Mouse (Mus musculus) forebrain, embryonic 16.5 days (tissue): Measurements from ENCODE around the gene Stat5a. TPM values are rescaled to one million over a fixed set of nuclear protein-coding genes. Genes with fewer than 3 reads are reported as not detected.

Experiments
- ATAC-seq: fragments of 200-750 bp; cut with Nextera tagmentation; 2 replicates; pipeline ENCODE4 v1.8.0; 2017; ENCODE audit warnings: mild to moderate bottlenecking, moderate library complexity
- H3K27ac ChIP-seq: fragments of 300-500 bp; sonication (generic); 2 replicates; pipeline ENCODE4 v1.5.1; 2014; ENCODE audit warnings: low read length, control low read depth
- H3K27me3 ChIP-seq: fragments of 300-500 bp; sonication (generic); replicated peaks from 2 replicates; pipeline ENCODE4 v1.6.1; 2014; ENCODE audit warnings: low read length; ENCODE audit not compliant: control insufficient read depth, insufficient read depth
- H3K36me3 ChIP-seq: fragments of 300-500 bp; sonication (generic); 2 replicates; pipeline ENCODE4 v1.6.1; 2014; ENCODE audit not compliant: control insufficient read depth, insufficient read depth
- H3K4me1 ChIP-seq: fragments of 300-500 bp; sonication (generic); replicated peaks from 2 replicates; pipeline ENCODE4 v1.6.1; 2014; ENCODE audit warnings: low read length; ENCODE audit not compliant: control insufficient read depth, insufficient read depth
- H3K4me2 ChIP-seq: fragments of 300-500 bp; sonication (generic); 2 replicates; pipeline ENCODE4 v1.6.1; 2014; ENCODE audit warnings: mild to moderate bottlenecking, low read length, control low read depth
- H3K4me3 ChIP-seq: fragments of 300-500 bp; sonication (generic); replicated peaks from 2 replicates; pipeline ENCODE4 v1.5.1; 2014; ENCODE audit warnings: mild to moderate bottlenecking, low read length, control low read depth
- H3K9ac ChIP-seq: fragments of 300-500 bp; sonication (generic); replicated peaks from 2 replicates; pipeline ENCODE4 v1.6.1; 2014; ENCODE audit warnings: low read depth, low read length, control low read depth
- H3K9me3 ChIP-seq: fragments of 300-500 bp; sonication (generic); 2 replicates; pipeline ENCODE4 v1.6.1; 2016; ENCODE audit warnings: low read length; ENCODE audit not compliant: control insufficient read depth
- WGBS: fragments of 180-500 bp; shearing (Covaris S2); extraction: QIAGEN DNeasy Blood & Tissue Kit; methylation state at CpG from one replicate; pipeline ENCODE4 v1.1.7; 2014; 5-methylcytosine and 5-hydroxymethylcytosine counted together
- polyA plus RNA-seq: library from polyadenylated mRNA; unstranded; fragments of >200 nt; fragmentation: Nextera tagmentation; extraction: Ambion mirVana; gene quantifications from 2 replicates; pipeline ENCODE4 v1.2.1, GENCODE M21; 2015

Stat5a gene
- polyA plus RNA-seq, 1 experiment from 2014 or later, result 1.0 TPM

DNA sequence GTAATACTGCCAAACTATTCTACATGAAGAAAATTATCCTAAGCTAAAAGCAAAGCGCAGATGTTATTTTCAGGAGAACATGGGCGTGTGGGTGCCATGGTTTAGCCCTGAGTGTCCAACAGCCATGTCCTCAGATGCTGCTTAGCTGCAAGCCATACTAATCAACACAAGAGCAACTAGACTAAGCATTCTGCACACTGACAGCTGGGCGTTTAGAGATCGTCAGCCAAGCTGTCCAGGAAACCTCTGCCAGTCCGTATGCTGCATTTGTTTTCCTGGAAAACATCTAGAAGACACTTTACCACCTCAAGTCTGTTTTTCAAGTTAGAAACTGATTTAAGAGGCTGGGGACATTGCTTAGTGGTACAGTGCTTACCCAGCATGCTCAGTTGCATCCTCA lies 55.3 kb downstream of the Stat5a start:
- Histone ChIP-seq H3K9me3 (0 out of 2 replicates have a peak, but pooled peaks cover 2% of the 10 kb centered on the region), H3K4me3 (no peak overlapping the region), H3K27me3 (no peaks in the 10 kb centered on the region), H3K27ac (no peak overlapping the region), H3K4me1 (no peaks in the 10 kb centered on the region), H3K9ac (no peak overlapping the region), H3K36me3 (no peaks in the 10 kb centered on the region), H3K4me2 (no peak overlapping the region)
- WGBS, result 75% methylated on average over 5 of the region's 5 CpGs
- no peak for ATAC-seq

DNA sequence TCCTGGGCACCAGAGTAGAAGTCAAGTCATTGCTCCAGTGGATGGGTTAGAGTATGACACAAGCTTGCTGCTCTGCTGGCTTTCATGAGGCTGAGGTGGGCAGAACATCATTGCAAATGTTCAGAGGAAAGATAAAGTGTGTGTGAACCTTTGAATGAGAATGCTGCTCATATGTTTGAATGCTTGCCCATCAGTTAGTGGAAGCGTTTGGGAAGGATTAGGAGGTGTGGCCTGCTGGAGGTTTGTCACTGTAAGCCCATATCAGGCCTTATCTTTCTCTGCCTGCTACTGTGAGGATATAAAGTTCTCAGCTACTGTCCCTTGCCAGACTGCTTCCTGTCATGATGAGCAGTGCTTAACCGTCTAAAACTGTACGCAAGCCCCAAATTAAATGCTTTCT lies 55.9 kb downstream of the Stat5a start:
- no peaks in the 10 kb centered on the region for H3K27me3 ChIP-seq
- no peak overlapping the region for H3K4me2 ChIP-seq
- no peak overlapping the region for H3K27ac ChIP-seq
- H3K4me1 ChIP-seq, result no peaks in the 10 kb centered on the region
- 97% methylated on average over 3 of the region's 3 CpGs for WGBS
- H3K9me3 ChIP-seq, result 0 out of 2 replicates have a peak, but pooled peaks cover 2% of the 10 kb centered on the region
- no peak overlapping the region for H3K9ac ChIP-seq
- H3K4me3 ChIP-seq, result no peak overlapping the region
- ATAC-seq, result no peak
- H3K36me3 ChIP-seq, result no peaks in the 10 kb centered on the region

DNA sequence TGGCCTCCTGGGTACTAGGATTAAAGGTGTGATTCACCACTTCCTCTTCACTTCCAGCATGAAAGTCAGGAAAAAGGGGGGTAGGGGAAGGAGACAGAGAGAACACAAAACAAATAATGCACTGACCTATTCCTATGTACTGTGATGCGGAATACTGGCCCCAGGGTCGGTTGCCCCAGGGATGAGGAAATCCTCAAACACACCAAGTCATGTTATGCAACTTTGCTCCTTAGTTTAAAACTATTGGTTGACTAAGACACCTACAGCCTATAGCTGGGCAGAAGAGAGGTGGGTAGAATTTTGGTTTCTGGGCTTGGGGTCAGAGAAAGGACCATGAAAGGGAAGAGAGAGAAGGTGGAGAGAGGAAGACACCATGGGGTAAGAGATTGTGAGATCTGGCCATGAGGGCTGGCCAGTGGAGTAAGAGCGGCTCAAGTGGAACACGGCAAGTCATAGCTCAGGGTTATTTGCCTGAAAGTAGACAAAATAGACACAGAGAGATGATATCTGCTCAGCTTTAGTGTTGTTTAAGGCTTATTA lies 57.4 kb downstream of the Stat5a start:
- Histone ChIP-seq H3K4me1 (no peaks in the 10 kb centered on the region), H3K27me3 (no peaks in the 10 kb centered on the region), H3K4me2 (no peak overlapping the region), H3K27ac (no peak overlapping the region), H3K9me3 (0 out of 2 replicates have a peak, but pooled peaks cover 2% of the 10 kb centered on the region), H3K4me3 (no peak overlapping the region), H3K36me3 (no peaks in the 10 kb centered on the region), H3K9ac (no peak overlapping the region)
- 94% methylated on average over 4 of the region's 4 CpGs for WGBS
- ATAC-seq, result no peak

DNA sequence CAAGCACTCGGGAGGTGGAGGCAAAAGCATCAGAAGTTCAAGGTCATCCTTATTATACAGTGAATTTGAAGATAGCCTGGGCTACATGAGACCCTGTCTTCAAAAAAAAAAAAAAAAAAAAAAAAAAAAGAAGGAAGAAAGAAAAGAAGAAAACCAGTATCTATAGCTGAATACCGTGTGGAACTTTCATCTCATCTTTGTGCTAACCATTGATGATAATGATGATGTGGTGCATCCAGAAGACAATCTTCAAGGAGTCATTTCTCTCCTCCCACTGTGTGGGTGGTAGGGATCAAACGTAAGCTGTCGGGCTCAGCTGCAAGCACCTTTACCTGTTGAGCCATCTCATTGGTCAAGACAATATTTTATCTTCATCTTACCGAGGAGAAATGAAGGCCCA lies 58.9 kb downstream of the Stat5a start:
- WGBS, result 96% methylated on average over 5 of the region's 5 CpGs

GRCm38 (mm10) chr11:100920887-100921624 lies 61.9 kb downstream of the Stat5a start:
- no peak overlapping the region for H3K27ac ChIP-seq
- no peak overlapping the region for H3K4me3 ChIP-seq
- no peaks in the 10 kb centered on the region for H3K27me3 ChIP-seq
- H3K9ac ChIP-seq, result no peak overlapping the region
- ATAC-seq, result no peak
- no peak overlapping the region for H3K4me2 ChIP-seq
- no peaks in the 10 kb centered on the region for H3K36me3 ChIP-seq
- H3K9me3 ChIP-seq, result no peaks in the 10 kb centered on the region
- WGBS, result 89% methylated on average over 4 of the region's 4 CpGs
- H3K4me1 ChIP-seq, result no peaks in the 10 kb centered on the region

More for the DNA sequence above, 58.9 kb downstream of the Stat5a start:
- 0 out of 2 replicates have a peak, but pooled peaks cover 2% of the 10 kb centered on the region for H3K9me3 ChIP-seq
- no peak overlapping the region for H3K4me2 ChIP-seq
- ATAC-seq, result no peak
- no peaks in the 10 kb centered on the region for H3K36me3 ChIP-seq
- H3K4me3 ChIP-seq, result no peak overlapping the region
- no peak overlapping the region for H3K9ac ChIP-seq
- H3K27me3 ChIP-seq, result no peaks in the 10 kb centered on the region
- no peak overlapping the region for H3K27ac ChIP-seq
- H3K4me1 ChIP-seq, result no peaks in the 10 kb centered on the region

DNA sequence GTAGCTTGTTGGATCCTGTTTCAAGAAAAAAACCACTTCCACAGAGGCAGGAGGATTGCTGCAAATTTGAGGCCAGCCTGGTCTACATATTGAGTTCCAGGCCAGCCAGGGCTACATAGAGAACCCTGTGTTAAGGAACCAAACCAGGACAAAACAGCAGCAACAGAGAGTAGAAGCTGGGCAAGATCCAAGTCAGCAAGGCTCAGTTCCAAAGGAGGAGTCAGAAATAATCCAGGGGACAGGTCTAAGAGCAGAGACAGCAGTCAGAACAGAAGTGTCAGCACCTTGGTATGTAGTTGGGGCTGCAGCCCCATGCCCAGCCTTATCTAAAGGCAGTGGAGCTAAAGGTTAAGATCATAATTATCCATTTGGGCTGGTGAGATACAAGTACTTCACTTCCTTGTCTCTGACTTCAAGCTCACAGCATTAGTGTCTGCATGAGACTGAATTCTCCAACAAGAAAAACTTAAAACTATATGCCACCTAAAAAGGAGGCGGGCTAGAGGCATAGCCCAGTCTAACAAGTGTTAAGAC lies 65.3 kb downstream of the Stat5a start:
- no peak overlapping the region for H3K4me2 ChIP-seq
- H3K4me3 ChIP-seq, result no peak overlapping the region
- H3K27me3 ChIP-seq, result no peaks in the 10 kb centered on the region
- H3K9me3 ChIP-seq, result no peaks in the 10 kb centered on the region
- no peaks in the 10 kb centered on the region for H3K36me3 ChIP-seq
- H3K9ac ChIP-seq, result no peak overlapping the region
- ATAC-seq, result no peak
- no peak overlapping the region for H3K27ac ChIP-seq
- WGBS, result 97% methylated on average over 1 of the region's 1 CpGs
- no peaks in the 10 kb centered on the region for H3K4me1 ChIP-seq

DNA sequence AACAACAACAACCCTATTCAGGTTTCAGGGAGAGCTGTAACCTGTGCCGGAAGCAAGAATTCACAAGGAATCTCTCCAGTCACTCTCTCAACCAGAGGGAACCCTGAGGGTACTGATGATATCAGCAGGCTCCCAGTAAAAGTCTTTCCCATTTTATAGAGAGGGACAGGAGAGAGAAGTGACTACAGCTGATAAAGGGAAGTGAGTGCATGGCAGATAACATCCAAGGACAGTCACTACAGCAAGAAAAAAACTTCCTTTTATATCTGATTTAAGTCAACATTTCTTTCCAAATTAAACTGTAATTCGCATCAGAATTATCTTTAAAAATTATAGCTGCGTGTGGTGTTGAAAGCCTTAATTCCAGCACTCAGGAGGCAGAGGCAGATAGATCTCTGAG lies 68.2 kb downstream of the Stat5a start:
- 92% methylated on average over 3 of the region's 3 CpGs for WGBS
- no peaks in the 10 kb centered on the region for H3K36me3 ChIP-seq
- H3K27me3 ChIP-seq, result no peaks in the 10 kb centered on the region
- H3K4me3 ChIP-seq, result no peak overlapping the region
- no peak overlapping the region for H3K9ac ChIP-seq
- peaks cover 8% of the 10 kb centered on the region for H3K4me1 ChIP-seq
- no peak overlapping the region for H3K4me2 ChIP-seq
- no peaks in the 10 kb centered on the region for H3K9me3 ChIP-seq
- ATAC-seq, result no peak
- no peak overlapping the region for H3K27ac ChIP-seq

DNA sequence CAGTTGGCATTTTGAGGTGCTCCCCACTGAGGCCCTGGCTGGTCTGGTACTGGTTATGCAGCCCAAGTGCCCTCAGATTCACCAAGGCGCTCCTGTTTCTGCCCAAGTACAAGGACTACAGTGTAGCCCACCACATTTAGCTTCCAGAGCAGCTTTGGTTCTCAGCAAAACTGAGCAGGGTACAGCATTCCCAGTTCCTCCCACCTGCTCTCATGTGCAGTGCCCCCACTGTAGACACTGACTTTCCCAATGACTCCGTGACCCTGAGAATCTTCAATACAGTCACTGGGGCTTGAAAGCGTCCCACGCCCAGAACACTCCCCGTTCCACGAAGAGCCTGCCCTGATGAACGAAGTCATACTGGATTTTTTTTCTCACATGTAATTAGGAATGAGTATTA lies 71.5 kb downstream of the Stat5a start:
- ATAC-seq, result no peak
- H3K4me3 ChIP-seq, result no peak overlapping the region
- WGBS, result 73% methylated on average over 7 of the region's 7 CpGs
- no peaks in the 10 kb centered on the region for H3K9me3 ChIP-seq
- H3K36me3 ChIP-seq, result no peaks in the 10 kb centered on the region
- peaks cover 8% of the 10 kb centered on the region for H3K4me1 ChIP-seq
- no peaks in the 10 kb centered on the region for H3K27me3 ChIP-seq
- no peak overlapping the region for H3K27ac ChIP-seq
- H3K4me2 ChIP-seq, result no peak overlapping the region
- H3K9ac ChIP-seq, result no peak overlapping the region

GRCm38 (mm10) chr11:100931254-100931921 lies 72.2 kb downstream of the Stat5a start:
- Histone ChIP-seq H3K4me3 (no peak overlapping the region), H3K27ac (no peak overlapping the region), H3K27me3 (no peaks in the 10 kb centered on the region), H3K4me2 (peak overlapping the region; percentile 17; the same call in 1 of the 2 replicates), H3K9ac (no peak overlapping the region), H3K9me3 (no peaks in the 10 kb centered on the region), H3K4me1 (peaks cover 8% of the 10 kb centered on the region), H3K36me3 (no peaks in the 10 kb centered on the region)
- no peak for ATAC-seq
- WGBS, result 41% methylated on average over 12 of the region's 12 CpGs
